Mouse (Mus musculus) intestine, postnatal 0 days (tissue): ENCODE measurements around the gene H2afx. TPM values are rescaled to one million over a fixed set of nuclear protein-coding genes. Genes with fewer than 3 reads are reported as not detected.

ENCODE experiments used
- ATAC-seq: fragments of 200-750 bp; cut with Nextera tagmentation; 2 replicates; pipeline ENCODE4 v1.8.0; 2017; ENCODE audit warnings: mild to moderate bottlenecking, moderate TSS enrichment, moderate library complexity
- H3K27ac ChIP-seq: fragments of 300-500 bp; sonication (generic); 2 replicates; pipeline ENCODE4 v1.5.1; 2014; ENCODE audit warnings: mild to moderate bottlenecking, low read depth, low read length, moderate library complexity
- H3K27me3 ChIP-seq: fragments of 300-500 bp; sonication (generic); replicated peaks from 2 replicates; pipeline ENCODE4 v1.6.1; 2014; ENCODE audit warnings: low read length, mixed read lengths; ENCODE audit not compliant: control insufficient read depth, insufficient read depth
- H3K36me3 ChIP-seq: fragments of 300-500 bp; sonication (generic); 2 replicates; pipeline ENCODE4 v1.6.1; 2014; ENCODE audit warnings: mild to moderate bottlenecking, moderate library complexity; ENCODE audit not compliant: control insufficient read depth, insufficient read depth
- H3K4me1 ChIP-seq: fragments of 300-500 bp; sonication (generic); replicated peaks from 2 replicates; pipeline ENCODE4 v1.6.1; 2014; ENCODE audit warnings: antibody characterized with exemption, low read length, mixed read lengths; ENCODE audit not compliant: control insufficient read depth, insufficient read depth
- H3K4me2 ChIP-seq: fragments of 300-500 bp; sonication (generic); replicated peaks from 2 replicates; pipeline ENCODE4 v1.6.1; 2014; ENCODE audit warnings: low read depth, mild to moderate bottlenecking, moderate library complexity
- H3K4me3 ChIP-seq: fragments of 300-500 bp; sonication (generic); 2 replicates; pipeline ENCODE4 v1.5.1; 2014; ENCODE audit warnings: low read depth, low read length
- H3K9ac ChIP-seq: fragments of 300-500 bp; sonication (generic); 2 replicates; pipeline ENCODE4 v1.6.1; 2014; ENCODE audit warnings: mild to moderate bottlenecking, low read depth, low read length
- H3K9me3 ChIP-seq: fragments of 300-500 bp; sonication (generic); 2 replicates; pipeline ENCODE4 v1.6.1; 2016; ENCODE audit warnings: mixed run types; ENCODE audit not compliant: control insufficient read depth
- CTCF ChIP-seq: sonication (generic); IDR thresholded peaks from 2 replicates; pipeline ENCODE4 v1.5.1; 2016; ENCODE audit warnings: low read depth, mild to moderate bottlenecking, control low read depth, antibody characterized with exemption, moderate library complexity
- WGBS: fragments of 180-500 bp; shearing (Covaris S2); extraction: QIAGEN DNeasy Blood & Tissue Kit; methylation state at CpG from one replicate; pipeline ENCODE4 v1.1.7; 2014; 5-methylcytosine and 5-hydroxymethylcytosine counted together
- polyA plus RNA-seq: library from polyadenylated mRNA; unstranded; fragments of >200 nt; fragmentation: Nextera tagmentation; extraction: Ambion mirVana; gene quantifications from 2 replicates; pipeline ENCODE4 v1.2.1, GENCODE M21; 2015

H2afx gene
- polyA plus RNA-seq, result 84.5 and 89.1 TPM in 2 replicates

- under 1% methylated on average over 82 of the region's 91 CpGs for WGBS
- Histone ChIP-seq H3K4me3 (peak within 1 kb of the TSS; percentile 67), H3K27ac (peak within 1 kb of the TSS; percentile 80), H3K4me1 (no peaks in the 10 kb centered on the region), H3K9ac (peak within 1 kb of the TSS; percentile 87), H3K9me3 (no peaks in the 10 kb centered on the region), H3K36me3 (peaks cover 39% of the 10 kb centered on the region), H3K27me3 (no peaks in the 10 kb centered on the region), H3K4me2 (peak within 1 kb of the TSS; percentile 93)
- TF ChIP-seq CTCF, result peak; percentile 78
- ATAC-seq, result peak; percentile 95
Observed at GRCm38 (mm10) chr9:44334396-44335330, at the start of gene H2afx. Gene H2afx (plus strand): TSS chr9:44334694.

- Histone ChIP-seq H3K9me3 (no peaks in the 10 kb centered on the region), H3K4me2 (no peak overlapping the region)
Observed at GRCm38 (mm10) chr9:44286256-44286850, 48.1 kb upstream of the H2afx start.

GRCm38 (mm10) chr9:44287003-44287400, 47.5 kb upstream of the H2afx start:
- Histone ChIP-seq H3K4me1 (0 out of 2 replicates have a peak, but pooled peaks cover 7% of the 10 kb centered on the region), H3K36me3 (peaks cover 23% of the 10 kb centered on the region; the same call in 1 of the 2 replicates), H3K9me3 (no peaks in the 10 kb centered on the region), H3K27ac (no peak overlapping the region), H3K27me3 (peaks cover 8% of the 10 kb centered on the region; the same call in 1 of the 2 replicates), H3K4me3 (peak overlapping the region; percentile 53), H3K9ac (peak overlapping the region; percentile 54), H3K4me2 (peak overlapping the region; percentile 80)
- WGBS, result 21% methylated on average over 11 of the region's 11 CpGs
- no peak; the same call in 1 of the 2 replicates for ATAC-seq
- TF ChIP-seq CTCF, result no peak

More at GRCm38 (mm10) chr9:44286256-44286850, 48.1 kb upstream of the H2afx start:
- H3K9ac ChIP-seq, result no peak overlapping the region
- no peak for TF ChIP-seq CTCF
- H3K4me3 ChIP-seq, result no peak overlapping the region
- H3K27me3 ChIP-seq, result peaks cover 8% of the 10 kb centered on the region; the same call in 1 of the 2 replicates
- H3K4me1 ChIP-seq, result 0 out of 2 replicates have a peak, but pooled peaks cover 7% of the 10 kb centered on the region
- no peak overlapping the region for H3K27ac ChIP-seq
- H3K36me3 ChIP-seq, result peaks cover 16% of the 10 kb centered on the region; the same call in 1 of the 2 replicates
- 14% methylated on average over 5 of the region's 6 CpGs for WGBS
- no peak for ATAC-seq

- Histone ChIP-seq H3K4me1 (0 out of 2 replicates have a peak, but pooled peaks cover 7% of the 10 kb centered on the region), H3K27ac (no peak overlapping the region), H3K4me3 (peak overlapping the region; percentile 53), H3K4me2 (peak overlapping the region; percentile 80), H3K9ac (peak overlapping the region; percentile 54), H3K36me3 (peaks cover 27% of the 10 kb centered on the region; the same call in 1 of the 2 replicates), H3K9me3 (no peaks in the 10 kb centered on the region), H3K27me3 (peaks cover 8% of the 10 kb centered on the region; the same call in 1 of the 2 replicates)
- 4% methylated on average over 46 of the region's 47 CpGs for WGBS
- no peak for TF ChIP-seq CTCF
- peak; percentile 9; the same call in 1 of the 2 replicates for ATAC-seq
Observed at GRCm38 (mm10) chr9:44287401-44288075, 47.0 kb upstream of the H2afx start.

- Histone ChIP-seq H3K4me3 (peak within 1 kb of the TSS; percentile 53), H3K36me3 (peaks cover 31% of the 10 kb centered on the region), H3K27me3 (peaks cover 8% of the 10 kb centered on the region; the same call in 1 of the 2 replicates), H3K9me3 (no peaks in the 10 kb centered on the region), H3K27ac (no peak within 1 kb of the TSS), H3K9ac (peak within 1 kb of the TSS; percentile 54), H3K4me2 (peak within 1 kb of the TSS; percentile 80), H3K4me1 (0 out of 2 replicates have a peak, but pooled peaks cover 7% of the 10 kb centered on the region)
- ATAC-seq, result peak; percentile 24; the same call in 1 of the 2 replicates
- TF ChIP-seq CTCF, result no peak
- under 1% methylated on average over 38 of the region's 38 CpGs for WGBS
Observed at GRCm38 (mm10) chr9:44288076-44288958, 46.2 kb upstream of the H2afx start, which contains the start of gene Abcg4. Gene Abcg4 (minus strand): TSS chr9:44288615.
